Mouse (Mus musculus) mouse embryonic stem cell (cell line): ENCODE measurements at regions not wholly inside any gene's neighbourhood (a gene's known extent, or its start where the extent isn't known, plus 50 kb on each side); places are given as distances from the start of the nearest gene placed in this dataset.

Experiments used
- in situ Hi-C, 2 experiments: fragments of 300-500 bp; cut with MboI; formaldehyde crosslinking; loops; 1 replicate in 1 of 2; 3 replicates in 1 of 2; pipeline ENCODE4 v1.14.3; 2019 to 2020; ENCODE audit warnings: low sequenced_read_pairs in 2 of 2, low pct_unique_long_range_greater_than_20kb in 1 of 2, mixed read lengths in 1 of 2; ENCODE audit not compliant: unreplicated experiment in 1 of 2

DNA sequence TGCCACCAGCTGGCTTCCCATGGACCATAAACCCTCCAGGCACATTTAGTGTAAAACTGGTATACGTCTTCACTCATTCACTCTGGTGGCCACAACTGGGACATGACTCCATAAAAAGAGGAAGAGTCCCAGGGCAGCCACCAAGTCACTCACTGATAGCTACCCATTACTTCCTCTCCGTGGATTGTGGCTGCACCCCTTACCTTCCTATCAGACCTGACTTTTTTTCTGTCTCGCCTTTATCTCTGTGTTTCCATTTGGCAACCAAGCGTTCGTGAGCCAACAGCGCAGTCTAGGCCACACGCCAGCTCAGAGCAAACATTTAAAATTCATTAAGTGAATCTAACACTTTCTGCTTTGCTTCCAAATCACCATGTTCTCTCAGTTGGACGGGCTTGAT, 53.9 kb upstream of the Slc44a1 start:
- in situ Hi-C loops = no loop called here

DNA sequence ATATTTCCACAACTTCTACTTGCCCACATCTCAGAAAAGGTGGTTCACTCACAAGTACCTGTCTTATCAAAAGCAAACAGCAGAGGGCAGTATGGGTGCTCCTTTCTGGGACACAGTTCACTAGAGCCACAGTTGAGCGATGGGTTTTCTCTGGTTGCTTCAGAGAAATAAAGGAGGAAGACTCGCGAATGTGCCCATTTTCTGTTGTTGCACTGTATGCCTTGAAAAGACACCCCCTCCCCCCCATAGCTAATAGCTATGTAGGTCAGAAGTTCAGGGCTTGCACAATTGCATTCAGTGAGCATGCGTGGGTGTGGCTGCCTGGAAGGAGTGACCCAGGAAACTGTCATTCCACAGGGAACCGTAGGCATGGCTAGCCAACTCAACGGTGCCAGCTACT, 55.5 kb upstream of the Slc44a1 start:
- in situ Hi-C loops = loop anchor here in 1 of 2 experiments (5.0 kb wide), 1 partner anchor 208 kb away; no protein-coding TSS in a partner anchor

DNA sequence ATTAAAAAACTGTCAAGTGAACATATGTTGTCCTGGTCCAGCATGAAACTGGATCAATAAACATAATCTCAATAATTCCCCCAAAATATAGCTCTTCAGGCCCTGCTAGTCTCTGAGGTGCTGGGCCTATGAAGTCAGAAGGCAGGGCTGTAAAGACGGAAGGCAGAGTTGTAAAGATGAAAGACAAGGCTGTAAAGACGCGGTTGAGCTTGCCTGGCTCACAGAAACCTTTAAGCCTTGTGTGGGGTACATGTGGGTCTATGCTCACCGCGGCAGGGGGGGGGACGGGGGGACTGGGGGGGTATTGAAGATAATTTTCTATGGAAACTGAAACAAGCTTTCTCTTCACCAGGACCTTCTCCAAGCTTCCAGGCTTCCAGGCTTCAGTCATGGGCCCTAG, 56.1 kb upstream of the Slc44a1 start:
- in situ Hi-C loops = loop anchor here in 1 of 2 experiments (5.0 kb wide), 1 partner anchor 208 kb away; no protein-coding TSS in a partner anchor

DNA sequence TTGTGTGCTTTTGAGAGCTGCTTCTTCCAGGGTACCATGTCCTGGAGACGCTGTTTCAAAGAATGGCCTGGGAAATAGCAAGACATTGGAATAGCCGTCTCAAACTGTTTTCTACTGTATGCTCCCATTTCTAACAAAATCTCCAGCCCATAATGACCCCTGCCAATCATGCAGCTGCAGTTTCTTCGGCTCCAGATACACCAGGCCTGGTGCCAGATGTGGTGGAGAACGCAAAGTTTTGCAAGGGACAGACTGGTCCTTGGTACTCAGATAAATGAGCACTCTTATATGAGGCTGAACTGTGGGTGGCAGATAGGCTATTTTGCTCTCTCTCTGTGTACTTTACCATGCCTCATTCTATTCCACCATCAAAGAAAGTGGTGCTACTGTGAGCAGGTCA, 58.2 kb upstream of the Slc44a1 start:
- in situ Hi-C loops = loop anchor here in 1 of 2 experiments (5.0 kb wide), 1 partner anchor 210 kb away; no protein-coding TSS in a partner anchor

DNA sequence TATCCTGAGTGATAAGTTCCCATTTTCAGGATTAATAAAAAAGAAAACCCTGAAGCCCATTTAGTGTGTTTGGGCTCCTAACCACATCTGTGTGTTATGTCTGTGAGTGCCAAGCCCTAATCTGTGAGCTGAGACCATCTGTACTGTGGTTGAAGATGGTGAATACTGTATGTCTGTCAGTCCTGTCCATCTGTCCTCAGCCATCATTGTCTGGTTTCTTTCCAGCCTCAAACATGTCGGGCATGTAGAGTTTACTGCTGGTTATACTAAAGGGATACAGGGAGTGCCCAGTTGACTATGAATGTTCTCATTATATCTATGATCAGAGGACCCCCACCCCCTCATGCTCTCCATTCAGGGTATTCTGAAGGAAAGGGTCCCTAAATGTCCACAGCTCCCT, 60.4 kb upstream of the Slc44a1 start:
- in situ Hi-C loops = loop anchor here in 1 of 2 experiments (5.0 kb wide), 1 partner anchor 212 kb away; no protein-coding TSS in a partner anchor

DNA sequence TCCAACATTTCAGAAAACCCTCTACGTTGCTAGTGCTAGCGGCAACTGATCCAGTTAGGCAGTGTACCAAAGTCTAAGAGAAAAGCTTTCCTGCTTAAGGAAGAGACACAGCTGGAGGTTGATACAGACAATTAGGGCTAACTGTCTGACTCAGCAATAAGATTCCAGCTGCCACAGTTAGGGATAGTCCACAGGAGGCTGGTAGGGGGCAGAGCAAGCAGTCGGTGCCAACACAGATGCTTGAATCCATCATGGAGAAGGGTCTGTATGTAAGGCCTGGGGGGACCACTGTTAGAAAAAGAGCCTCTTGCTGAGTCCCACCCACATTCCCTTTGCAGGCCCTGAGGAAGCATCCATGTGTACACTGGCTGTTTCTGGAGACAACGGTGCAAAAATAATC, 63.2 kb upstream of the Slc44a1 start:
- in situ Hi-C loops = no loop called here

DNA sequence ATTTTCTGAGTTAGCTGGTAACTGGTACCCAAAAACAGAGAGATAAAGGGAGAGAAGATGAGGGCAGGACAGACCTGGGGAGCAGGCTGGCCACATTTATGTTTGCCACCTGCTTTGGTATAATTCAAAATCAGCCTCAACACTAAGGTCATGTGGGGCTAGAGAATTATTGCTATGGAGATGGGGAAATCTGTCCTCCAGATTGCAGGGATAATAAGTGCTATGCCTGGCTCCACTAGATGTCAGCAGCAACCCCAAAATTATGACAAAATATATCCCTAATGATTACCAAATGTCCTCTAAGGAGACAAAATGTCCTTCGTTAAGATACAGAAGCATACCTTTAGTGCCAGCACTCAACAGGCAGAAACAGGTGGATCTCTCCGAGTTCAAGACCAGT, 83.8 kb upstream of the Slc44a1 start:
- in situ Hi-C loops = loop anchor here (25.0 kb wide), 2 partner anchors 219 to 244 kb away; no protein-coding TSS in a partner anchor

DNA sequence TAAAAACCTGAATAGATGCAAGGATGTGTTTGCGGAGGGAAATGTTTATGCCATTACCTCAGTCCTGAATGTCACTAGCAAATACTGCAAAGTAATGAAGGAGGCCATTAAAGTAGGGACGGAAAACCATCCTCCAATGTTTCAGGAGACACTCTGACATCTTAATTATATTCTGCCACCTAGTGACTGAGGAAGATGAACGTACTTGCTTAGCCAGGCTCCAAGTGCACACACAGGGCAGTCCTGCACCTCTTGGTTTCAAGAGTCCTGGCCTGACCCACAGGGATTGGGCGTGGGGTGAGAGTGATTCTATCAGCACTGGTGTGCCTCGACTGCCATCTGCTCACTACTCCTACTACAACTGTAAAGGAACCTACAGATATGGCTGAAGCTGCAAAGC, 85.3 kb upstream of the Slc44a1 start:
- in situ Hi-C loops = loop anchor here (25.0 kb wide), 2 partner anchors 218 to 243 kb away; no protein-coding TSS in a partner anchor

DNA sequence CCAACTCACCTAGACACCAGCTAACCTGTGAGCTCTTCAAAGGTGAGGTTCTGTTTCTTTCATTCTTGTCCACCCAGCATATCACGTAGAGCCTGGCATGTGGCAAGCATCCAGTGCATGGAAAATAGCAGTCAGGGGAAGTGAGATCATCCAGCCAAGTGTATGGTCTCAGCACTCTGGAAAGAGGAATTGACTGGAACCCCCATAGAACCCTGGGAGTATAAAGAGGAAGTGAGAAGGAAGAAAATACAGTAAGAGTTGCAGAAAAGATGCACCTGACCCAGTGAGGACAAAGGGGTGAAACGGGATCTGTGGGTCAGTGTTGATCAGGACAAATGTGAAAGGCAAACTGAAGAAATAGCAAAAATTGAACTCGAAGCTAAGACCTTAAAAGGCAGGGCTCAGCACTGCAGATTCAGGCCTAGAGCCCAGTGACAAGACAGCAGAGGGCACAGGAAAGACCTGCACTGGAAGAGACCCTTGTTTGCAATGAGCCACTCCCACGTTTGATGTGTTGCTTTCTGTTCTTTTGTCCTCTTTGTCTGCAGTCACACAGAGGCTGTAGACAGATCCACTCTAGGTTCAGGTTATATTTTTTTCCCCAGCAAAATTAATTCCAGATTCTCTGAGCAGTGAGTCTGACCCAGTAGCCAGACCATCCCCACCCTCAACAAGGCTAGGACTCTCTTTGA, 86.7 kb upstream of the Slc44a1 start:
- in situ Hi-C loops = loop anchor here (25.0 kb wide), 2 partner anchors 216 to 241 kb away; no protein-coding TSS in a partner anchor

DNA sequence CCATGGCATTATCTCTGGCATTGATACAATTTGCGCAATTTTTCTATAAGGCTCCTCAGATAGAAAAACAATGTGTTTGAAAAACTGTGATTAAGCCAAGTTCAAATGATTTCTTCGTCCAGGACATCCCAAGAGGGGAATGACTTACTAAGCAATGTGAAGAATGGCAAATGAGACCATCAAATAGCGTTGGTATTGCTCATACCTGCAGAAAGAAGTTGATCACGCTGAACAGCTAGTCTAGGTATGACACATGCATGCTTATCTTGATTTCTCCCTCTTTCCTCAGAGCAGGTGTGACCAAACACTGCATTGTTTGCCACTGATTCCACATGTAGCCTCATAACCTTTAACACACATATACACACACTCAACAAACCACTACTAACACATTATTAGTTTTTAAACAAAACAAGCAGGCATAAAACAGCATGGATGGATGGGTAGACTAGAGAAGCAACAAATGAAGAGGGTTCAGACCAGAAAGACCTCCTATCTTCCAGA, 89.1 kb upstream of the Slc44a1 start:
- in situ Hi-C loops = loop anchor here (25.0 kb wide), 2 partner anchors 214 to 239 kb away; no protein-coding TSS in a partner anchor

DNA sequence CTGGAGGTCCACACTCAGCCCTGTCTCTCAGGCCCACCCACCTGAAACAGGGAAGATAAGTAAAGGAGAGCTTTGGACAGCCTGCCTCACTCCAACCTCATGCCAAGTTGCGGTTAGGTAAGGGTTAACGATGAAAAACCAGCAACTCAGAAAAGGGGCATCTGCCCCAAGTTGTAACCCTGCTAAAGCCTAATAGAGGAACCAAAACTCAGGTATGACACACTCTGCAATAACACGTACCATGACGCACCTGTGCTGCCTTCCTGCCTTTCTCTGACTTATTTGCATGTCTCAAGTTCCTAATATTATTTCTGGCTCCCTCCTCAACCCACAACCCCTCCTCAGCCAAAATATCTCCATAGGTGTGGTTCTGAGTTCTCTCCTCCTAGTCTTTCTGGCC, 94.9 kb upstream of the Slc44a1 start:
- in situ Hi-C loops = no loop called here

DNA sequence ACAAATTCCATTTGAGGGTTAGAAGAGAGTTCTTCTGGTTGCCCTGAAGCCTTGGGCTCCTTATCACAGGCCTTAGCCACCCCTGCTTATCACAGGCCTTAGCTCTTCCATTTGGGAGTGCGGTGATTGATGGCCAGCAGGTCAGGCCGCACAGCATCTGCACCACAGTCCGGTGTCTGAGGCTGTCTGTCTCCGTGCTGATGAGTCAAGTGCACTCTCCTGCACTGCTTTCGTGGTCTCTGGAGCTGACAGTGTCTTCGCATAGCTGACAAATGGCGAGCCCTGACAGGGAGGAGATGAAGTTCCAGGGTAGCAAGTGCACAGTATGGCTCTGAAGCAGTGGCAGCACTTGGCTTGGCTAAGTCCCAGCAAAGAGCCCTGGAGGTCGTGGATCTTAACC, 95.7 kb upstream of the Slc44a1 start:
- in situ Hi-C loops = no loop called here

DNA sequence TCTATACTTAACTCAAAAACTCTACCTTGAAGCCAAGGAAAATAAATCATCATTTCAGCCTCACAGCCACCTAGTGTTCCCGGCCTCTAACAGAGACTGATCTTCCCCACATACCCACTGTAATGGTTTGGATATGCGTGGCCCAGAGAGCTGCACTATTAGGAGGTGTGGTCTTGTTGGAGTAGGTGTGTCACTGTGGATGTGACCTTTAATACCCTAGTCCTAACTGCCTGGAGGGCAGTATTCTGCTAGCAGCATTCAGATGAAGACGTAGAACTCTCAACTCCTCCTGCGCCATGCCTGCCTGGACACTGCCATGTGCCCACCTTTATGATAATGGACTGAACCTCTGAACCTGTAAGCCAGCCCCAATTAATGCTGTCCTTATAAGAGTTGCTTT, 99.0 kb upstream of the Slc44a1 start:
- in situ Hi-C loops = no loop called here

DNA sequence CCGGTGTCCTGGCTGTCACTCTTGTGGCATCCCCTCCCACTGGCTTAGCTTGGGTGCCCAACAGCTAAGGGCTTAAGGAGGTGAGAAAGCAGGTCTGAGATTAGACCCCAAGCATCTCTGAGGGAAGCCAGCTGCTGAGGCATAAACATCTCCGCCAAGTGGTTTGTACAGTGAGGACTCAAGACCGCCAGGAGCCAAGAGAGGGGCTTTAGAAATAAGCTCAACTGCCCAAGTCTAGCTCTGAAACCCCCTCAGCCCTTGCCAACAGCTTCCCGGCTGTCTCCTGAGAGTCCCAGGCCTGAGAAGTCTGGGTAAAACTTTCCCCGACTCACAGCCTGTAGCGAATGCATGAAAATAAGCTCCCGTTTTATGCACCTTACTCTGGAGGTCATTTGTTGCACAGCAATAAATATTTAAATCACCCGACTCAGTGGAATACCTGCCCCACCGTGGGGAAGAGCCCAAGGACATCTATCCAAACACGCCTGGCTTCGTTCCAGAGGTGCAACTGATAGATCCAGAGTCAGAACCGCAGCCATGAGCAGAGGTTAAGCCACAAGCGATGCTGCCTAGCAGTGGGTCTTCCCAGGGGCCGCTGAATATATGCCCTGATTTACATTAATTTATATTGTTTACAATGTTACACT, 100.1 kb upstream of the Slc44a1 start:
- in situ Hi-C loops = no loop called here

DNA sequence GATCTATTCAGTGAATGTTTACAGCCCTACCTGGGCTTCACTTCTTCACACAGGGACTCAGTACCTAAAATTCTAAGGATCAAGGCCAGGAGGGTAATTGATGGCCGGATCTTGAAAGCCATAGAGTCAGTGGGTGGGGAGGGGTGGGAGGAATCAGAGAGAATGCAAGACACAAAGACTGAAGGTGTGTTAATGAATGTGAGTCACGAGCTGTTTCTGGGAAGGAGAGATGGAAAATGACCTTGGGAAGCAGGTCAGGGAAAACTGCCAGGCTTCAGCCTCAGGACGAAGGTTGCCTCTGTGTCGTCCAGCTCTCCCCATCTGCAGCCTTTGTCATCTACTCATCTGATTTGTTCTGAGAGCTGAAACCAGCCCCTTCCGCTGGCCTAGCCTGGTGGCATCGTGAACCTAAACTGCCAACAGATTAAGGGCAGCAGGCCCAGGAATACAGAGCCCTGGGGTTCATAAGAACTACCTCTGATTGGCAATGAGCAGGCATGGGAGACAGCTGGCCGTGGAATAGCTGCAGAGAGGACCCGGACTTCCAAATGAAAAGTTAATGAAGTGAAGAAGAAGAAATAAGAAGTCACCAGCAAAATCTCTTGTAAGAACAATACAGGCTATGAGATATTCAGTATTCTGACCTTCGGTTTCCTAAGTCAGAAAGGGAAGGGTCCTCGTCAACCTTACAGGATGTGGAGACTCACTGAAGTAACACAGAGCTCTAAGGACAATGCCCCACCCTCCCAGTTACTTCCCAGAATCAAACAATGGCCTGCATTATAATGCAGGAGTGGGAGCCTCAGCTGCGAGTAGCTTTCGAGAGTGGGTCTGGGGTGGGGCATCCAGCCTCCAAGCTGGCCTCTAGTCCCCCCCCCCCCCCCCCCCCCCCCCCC, 100.8 kb upstream of the Slc44a1 start:
- in situ Hi-C loops = no loop called here

DNA sequence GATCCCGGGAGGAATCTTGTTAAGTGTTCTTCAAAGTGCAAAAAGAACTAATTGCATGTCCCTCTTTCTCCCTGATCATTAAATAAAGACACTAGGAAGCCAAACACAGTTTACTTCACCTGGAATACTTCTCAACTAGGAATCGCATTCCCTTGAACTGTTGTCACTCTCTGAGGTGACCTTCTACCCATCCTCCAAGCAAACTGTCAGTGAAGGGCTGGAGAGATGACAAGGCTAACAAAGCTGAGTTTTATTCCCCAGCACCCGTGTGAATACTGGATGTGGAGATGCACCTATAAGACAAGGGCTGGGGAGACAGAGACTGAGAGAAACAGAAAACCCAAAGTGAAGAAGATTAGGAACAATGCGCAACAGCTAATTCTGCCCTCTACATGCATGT, 101.7 kb upstream of the Slc44a1 start:
- in situ Hi-C loops = no loop called here

DNA sequence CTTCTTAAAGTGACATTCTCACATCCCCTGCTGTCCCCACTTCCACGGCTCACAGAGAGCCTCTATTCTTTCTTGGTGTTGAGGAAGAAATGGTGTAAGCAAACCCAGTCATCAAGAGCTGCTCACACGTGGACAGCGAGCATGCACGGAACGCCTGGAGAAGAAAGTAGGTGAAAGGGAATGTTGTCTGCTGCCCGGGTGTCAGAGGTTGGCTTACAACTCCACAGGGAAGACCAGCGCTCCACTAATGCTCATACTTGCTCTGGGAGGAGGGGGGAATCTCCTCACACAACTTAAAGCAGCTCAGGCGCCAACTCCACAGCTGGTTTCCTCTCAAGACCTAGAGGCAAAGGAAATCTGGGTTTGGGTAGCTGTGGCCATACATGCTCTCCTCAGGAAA, 102.4 kb upstream of the Slc44a1 start:
- in situ Hi-C loops = no loop called here

DNA sequence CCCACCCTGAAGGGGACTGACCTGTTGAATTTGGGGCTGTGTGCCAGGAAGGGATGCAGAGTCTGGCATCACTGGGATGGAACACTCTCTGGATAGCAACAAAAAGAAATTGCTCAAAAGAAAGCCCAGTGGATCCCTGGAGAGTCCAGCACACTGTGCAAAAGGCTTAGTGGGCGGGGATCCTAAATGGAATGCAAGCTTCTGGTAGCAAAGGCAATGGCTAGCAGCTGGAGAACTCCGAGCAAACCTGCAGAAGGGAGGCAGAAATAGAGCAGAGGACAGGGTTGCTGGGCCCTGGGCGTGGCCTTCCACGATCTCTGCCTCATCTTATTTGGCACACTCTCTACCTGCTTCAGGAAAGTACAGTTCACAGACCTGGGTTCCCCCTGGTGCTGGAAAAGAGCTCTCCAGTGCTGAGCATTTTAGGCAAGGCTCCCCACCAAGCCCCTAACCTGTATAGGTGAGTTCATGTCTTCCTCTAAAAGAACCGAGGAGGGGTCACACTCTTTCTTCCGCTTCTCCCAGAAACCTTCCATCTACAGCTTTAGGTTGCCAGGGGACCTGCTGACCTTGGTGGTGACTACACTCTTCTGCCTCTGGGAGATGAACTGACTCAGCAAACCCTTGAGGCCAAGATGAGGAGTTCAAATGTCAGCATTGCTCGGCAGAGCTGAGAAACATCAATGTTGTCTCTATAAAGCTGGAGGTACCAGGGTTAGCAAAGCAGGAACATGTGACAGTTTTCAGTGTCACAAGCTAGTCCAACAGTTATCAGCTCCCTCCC, 112.6 kb upstream of the Slc44a1 start:
- in situ Hi-C loops = no loop called here
